Mouse (Mus musculus) heart, embryonic 14.5 days (tissue): Measurements from ENCODE around the gene Ptprs. TPM values are rescaled to one million over a fixed set of nuclear protein-coding genes. Genes with fewer than 3 reads are reported as not detected.

Experiments used
- ATAC-seq: fragments of 200-750 bp; cut with Nextera tagmentation; 2 replicates; pipeline ENCODE4 v1.8.0; 2017; ENCODE audit warnings: low read depth, moderate TSS enrichment; ENCODE audit not compliant: insufficient number of reproducible peaks, insufficient read depth, low FRiP score
- H3K27ac ChIP-seq, 2 experiments: fragments of 200-500 bp in 1 of 2; fragments of 300-500 bp in 1 of 2; sonication (generic) in 1 of 2; replicated peaks in 1 of 2; 2 replicates each; pipeline ENCODE4 v1.5.1; 2012 to 2014; ENCODE audit warnings: low read depth in 2 of 2, low read length in 2 of 2, control low read depth in 1 of 2, mild to moderate bottlenecking in 1 of 2, mixed read lengths in 1 of 2; ENCODE audit not compliant: control insufficient read depth in 1 of 2, insufficient read depth in 1 of 2
- H3K27me3 ChIP-seq: fragments of 300-500 bp; sonication (generic); 2 replicates; pipeline ENCODE4 v1.6.1; 2014; ENCODE audit warnings: mild to moderate bottlenecking, low read length, control low read depth; ENCODE audit not compliant: control insufficient read depth, insufficient read depth
- H3K36me3 ChIP-seq: fragments of 300-500 bp; sonication (generic); 2 replicates; pipeline ENCODE4 v1.6.1; 2014; ENCODE audit warnings: mild to moderate bottlenecking, control low read depth, low read length, mixed read lengths; ENCODE audit not compliant: control insufficient read depth, insufficient read depth
- H3K4me1 ChIP-seq, 2 experiments: fragments of 200-500 bp in 1 of 2; fragments of 300-500 bp in 1 of 2; sonication (generic) in 1 of 2; 2 replicates each; pipeline ENCODE4 v1.6.1; 2012 to 2014; ENCODE audit warnings: low read length in 2 of 2, control low read depth in 1 of 2, mixed read lengths in 1 of 2; ENCODE audit not compliant: control insufficient read depth in 2 of 2, insufficient read depth in 2 of 2
- H3K4me2 ChIP-seq: fragments of 300-500 bp; sonication (generic); 2 replicates; pipeline ENCODE4 v1.6.1; 2014; ENCODE audit warnings: mild to moderate bottlenecking, low read length
- H3K4me3 ChIP-seq, 2 experiments: fragments of 200-500 bp in 1 of 2; fragments of 300-500 bp in 1 of 2; sonication (generic) in 1 of 2; 2 replicates each; pipeline ENCODE4 v1.5.1; 2012 to 2014; ENCODE audit warnings: low read length in 2 of 2, mild to moderate bottlenecking in 2 of 2, control low read depth in 1 of 2, low read depth in 1 of 2, moderate library complexity in 1 of 2; ENCODE audit not compliant: control insufficient read depth in 1 of 2, insufficient read depth in 1 of 2
- H3K9ac ChIP-seq: fragments of 300-500 bp; sonication (generic); 2 replicates; pipeline ENCODE4 v1.6.1; 2014; ENCODE audit warnings: mild to moderate bottlenecking, low read length
- H3K9me3 ChIP-seq: fragments of 300-500 bp; sonication (generic); 2 replicates; pipeline ENCODE4 v1.6.1; 2016; ENCODE audit warnings: low read length, control low read depth; ENCODE audit not compliant: control insufficient read depth
- WGBS: fragments of 180-500 bp; shearing (Covaris S2); extraction: QIAGEN DNeasy Blood & Tissue Kit; methylation state at CpG from one replicate; pipeline ENCODE4 v1.1.7; 2014; 5-methylcytosine and 5-hydroxymethylcytosine counted together
- polyA plus RNA-seq: library from polyadenylated mRNA; unstranded; fragments of >200 nt; fragmentation: Nextera tagmentation; extraction: Ambion mirVana; gene quantifications from 2 replicates; pipeline ENCODE4 v1.2.1, GENCODE M21; 2014

Ptprs gene
- polyA plus RNA-seq, 1 experiment from 2014 or later = 60.1 TPM

DNA sequence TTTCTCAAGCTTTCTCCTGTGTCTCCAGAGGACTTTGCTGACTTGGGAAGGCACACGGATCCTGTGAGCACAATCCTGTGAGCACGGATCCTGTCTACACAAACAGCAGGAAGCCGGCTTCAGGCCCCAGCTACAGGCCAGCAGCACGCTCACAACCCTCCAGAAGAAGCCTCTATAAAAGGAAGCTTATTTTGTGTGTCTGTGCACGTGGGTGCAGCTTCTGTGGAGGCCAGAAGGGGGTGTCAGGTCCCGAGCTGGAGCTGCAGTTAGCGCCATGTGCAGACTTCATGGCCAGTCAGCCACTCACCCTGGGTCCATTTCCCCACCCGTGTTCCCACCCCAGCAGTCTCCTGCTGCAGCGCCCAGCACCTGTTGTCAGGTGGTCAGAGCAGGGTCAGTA is 7.9 kb downstream of the Ptprs start:
- Histone ChIP-seq H3K36me3 (no peaks in the 10 kb centered on the region), H3K9me3 (no peaks in the 10 kb centered on the region), H3K27ac (peak overlapping the region; percentile 56 to 57), H3K27me3 (peaks cover 2% of the 10 kb centered on the region), H3K4me1 (peaks cover 33 to 50% of the 10 kb centered on the region in 2 experiments), H3K4me3 (no peak overlapping the region), H3K4me2 (no peak overlapping the region), H3K9ac (no peak overlapping the region)
- 93% methylated on average over 9 of the region's 9 CpGs for WGBS
- ATAC-seq = no peak

DNA sequence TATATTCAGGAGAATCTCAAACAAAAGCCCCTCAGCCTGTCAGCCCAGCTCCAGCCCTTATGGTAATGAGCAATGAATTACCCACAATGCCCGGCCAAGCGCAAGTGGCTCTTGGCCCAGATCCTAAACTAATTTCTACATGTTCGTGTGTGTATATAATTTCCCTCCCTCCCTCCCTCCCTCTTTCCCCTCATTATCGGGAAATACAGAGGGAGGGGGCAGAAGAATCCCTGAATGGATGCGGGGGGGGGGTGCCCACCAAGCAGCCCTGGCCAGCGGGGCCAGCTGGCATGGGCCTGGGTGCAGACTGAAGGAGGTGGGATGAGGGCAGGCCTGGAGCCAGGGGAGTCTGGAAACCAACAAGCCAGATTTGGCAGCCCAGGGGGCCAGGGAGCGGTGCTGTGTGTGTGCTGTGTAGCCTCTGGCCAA is 8.8 kb downstream of the Ptprs start:
- Histone ChIP-seq H3K4me3 (no peak overlapping the region), H3K27me3 (no peaks in the 10 kb centered on the region), H3K27ac (peak overlapping the region; percentile 35 to 56; a peak in 1 of 4 replicates), H3K4me2 (peak overlapping the region; percentile 11; the same call in 1 of the 2 replicates), H3K4me1 (peaks cover 34 to 48% of the 10 kb centered on the region in 2 experiments), H3K36me3 (no peaks in the 10 kb centered on the region), H3K9ac (peak overlapping the region; percentile 21; the same call in 1 of the 2 replicates), H3K9me3 (no peaks in the 10 kb centered on the region)
- 69% methylated on average over 6 of the region's 7 CpGs for WGBS
- ATAC-seq = no peak

DNA sequence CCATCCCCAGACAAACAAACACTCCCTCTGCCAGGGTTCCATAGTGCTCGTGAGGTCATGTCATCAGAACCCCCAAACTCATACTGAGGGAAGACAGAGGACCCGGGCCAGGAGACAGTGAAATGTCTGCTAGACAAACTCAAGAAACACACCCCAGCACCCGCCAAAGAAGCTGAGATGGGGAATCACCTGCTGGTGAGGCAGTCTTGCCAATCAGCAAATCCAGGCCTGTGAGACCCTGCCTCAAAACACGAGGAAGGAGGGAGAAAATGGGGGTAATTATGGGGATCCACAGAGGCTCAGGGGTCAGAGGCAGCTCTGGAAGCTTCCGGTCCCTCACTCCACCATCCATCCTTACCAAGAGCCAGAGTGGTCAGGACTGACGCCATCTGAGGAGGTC is 9.5 kb downstream of the Ptprs start:
- 85% methylated on average over 6 of the region's 6 CpGs for WGBS
- Histone ChIP-seq H3K4me1 (peaks cover 31 to 47% of the 10 kb centered on the region in 2 experiments), H3K27me3 (no peaks in the 10 kb centered on the region), H3K4me3 (no peak overlapping the region), H3K9me3 (no peaks in the 10 kb centered on the region), H3K36me3 (no peaks in the 10 kb centered on the region), H3K9ac (no peak overlapping the region), H3K4me2 (no peak overlapping the region), H3K27ac (no peak overlapping the region)
- ATAC-seq = no peak

DNA sequence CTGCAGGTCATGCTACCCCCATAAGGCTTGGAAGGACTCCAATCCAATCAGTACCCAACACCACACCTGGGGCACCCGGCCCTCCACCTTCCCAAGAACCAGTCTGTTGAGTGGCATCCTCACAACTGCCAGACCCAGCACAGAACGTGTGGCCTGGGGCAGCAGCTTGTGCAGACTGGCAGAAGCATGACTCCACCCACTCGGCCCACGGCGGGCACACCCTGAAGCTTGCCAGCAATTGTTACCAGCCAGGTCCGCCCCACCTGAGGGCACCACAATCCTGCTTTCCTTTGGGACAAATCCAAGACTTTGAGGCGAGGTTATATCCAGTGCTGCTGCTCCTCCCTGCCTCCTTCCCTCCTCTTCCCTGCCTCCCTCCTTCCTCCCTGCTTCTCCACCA is 11.5 kb downstream of the Ptprs start:
- Histone ChIP-seq H3K4me2 (no peak overlapping the region), H3K27me3 (no peaks in the 10 kb centered on the region), H3K27ac (no peak overlapping the region), H3K36me3 (0 out of 2 replicates have a peak, but pooled peaks cover 2% of the 10 kb centered on the region), H3K4me3 (no peak overlapping the region), H3K9ac (no peak overlapping the region), H3K9me3 (no peaks in the 10 kb centered on the region), H3K4me1 (peaks cover 34 to 51% of the 10 kb centered on the region in 2 experiments)
- ATAC-seq = no peak
- WGBS = 85% methylated on average over 7 of the region's 7 CpGs

DNA sequence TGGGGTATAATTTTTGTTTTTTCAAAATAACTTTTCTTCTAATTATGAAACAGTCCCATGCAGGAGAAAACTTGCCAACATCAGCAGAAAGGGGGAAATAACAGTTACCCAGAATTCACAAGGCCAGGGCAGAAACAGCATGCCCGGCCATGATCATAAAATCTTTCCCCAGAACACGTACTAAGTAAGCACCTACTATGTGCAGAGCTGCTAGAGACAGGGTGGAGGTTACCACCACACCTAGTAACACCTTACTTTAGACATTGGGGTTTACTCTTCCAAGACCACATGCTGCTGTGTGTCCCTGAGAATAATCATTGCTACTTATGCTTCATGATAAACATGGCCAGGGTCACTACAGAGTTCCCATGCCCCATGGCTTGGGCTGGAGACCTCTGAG is 11.9 kb downstream of the Ptprs start:
- Histone ChIP-seq H3K9ac (no peak overlapping the region), H3K4me2 (no peak overlapping the region), H3K4me1 (peaks cover 33 to 47% of the 10 kb centered on the region in 2 experiments), H3K27me3 (no peaks in the 10 kb centered on the region), H3K36me3 (0 out of 2 replicates have a peak, but pooled peaks cover 3% of the 10 kb centered on the region), H3K9me3 (no peaks in the 10 kb centered on the region), H3K27ac (no peak overlapping the region), H3K4me3 (no peak overlapping the region)
- 91% methylated on average over 2 of the region's 2 CpGs for WGBS
- ATAC-seq = no peak

DNA sequence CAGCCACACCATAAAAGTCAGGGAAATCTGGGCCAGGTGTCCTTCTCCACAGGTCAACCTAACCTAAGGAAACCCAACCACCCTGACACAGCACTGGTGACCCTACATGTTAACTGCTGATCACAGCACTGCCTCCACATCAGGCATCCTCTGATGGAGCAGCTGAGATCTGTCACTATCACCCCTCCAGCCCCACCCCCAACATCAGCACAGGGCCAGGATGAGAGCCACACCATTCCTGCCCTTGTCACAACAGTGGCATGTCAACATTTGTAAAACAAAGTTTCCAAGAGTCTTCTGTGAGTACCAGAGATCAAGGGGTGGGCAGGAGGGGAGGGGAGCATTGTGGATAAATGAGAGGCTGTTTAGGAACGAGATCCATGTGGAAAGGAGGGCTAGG is 12.8 kb downstream of the Ptprs start:
- H3K9me3 ChIP-seq = no peaks in the 10 kb centered on the region
- no peak for ATAC-seq
- WGBS = 47% methylated on average over 1 of the region's 1 CpGs
- no peak overlapping the region; a peak in 1 of 4 replicates for H3K4me3 ChIP-seq
- no peaks in the 10 kb centered on the region for H3K27me3 ChIP-seq
- 0 out of 2 replicates have a peak, but pooled peaks cover 3% of the 10 kb centered on the region for H3K36me3 ChIP-seq
- H3K4me1 ChIP-seq = peaks cover 26 to 38% of the 10 kb centered on the region in 2 experiments
- peak overlapping the region; percentile 60; the same call in 1 of the 2 replicates for H3K9ac ChIP-seq
- H3K4me2 ChIP-seq = peak overlapping the region; percentile 98; the same call in 1 of the 2 replicates
- peak overlapping the region in 1 of 2 experiments; percentile 78; a peak in 3 of 4 replicates for H3K27ac ChIP-seq

DNA sequence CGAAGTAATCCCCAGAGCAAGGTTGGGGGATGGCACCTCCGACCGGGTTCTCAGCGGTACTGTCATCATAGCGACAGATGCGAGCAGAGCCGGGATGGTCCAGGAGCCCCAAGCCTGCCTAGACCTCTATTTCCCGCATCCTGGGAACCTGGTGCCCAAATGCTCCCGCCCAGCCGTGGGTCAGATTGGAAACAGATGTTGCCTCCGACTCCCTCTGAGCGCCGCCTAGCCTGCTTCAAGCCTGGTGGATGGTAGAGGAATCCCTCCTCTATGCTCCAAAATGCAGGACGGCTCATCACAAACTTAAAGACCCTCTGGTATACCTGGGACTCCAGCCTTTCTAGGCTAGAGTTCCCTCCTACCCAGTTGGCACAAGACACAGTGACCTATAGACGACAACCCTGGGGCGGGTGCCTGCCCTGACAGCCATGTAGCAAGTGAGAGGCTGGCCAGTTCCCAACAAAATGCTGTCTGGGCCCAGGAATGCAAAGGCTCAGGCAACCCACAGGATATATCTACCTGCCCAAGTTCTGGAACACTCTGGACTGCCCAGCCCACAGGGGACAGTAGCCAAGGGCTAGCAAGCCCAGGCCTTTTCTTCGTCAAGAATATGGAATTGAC is 13.3 kb downstream of the Ptprs start:
- H3K27me3 ChIP-seq = no peaks in the 10 kb centered on the region
- peak overlapping the region; percentile 71 to 73 for H3K4me3 ChIP-seq
- peak overlapping the region; percentile 98 for H3K4me2 ChIP-seq
- no peak for ATAC-seq
- peaks cover 26 to 34% of the 10 kb centered on the region in 2 experiments for H3K4me1 ChIP-seq
- WGBS = 5% methylated on average over 17 of the region's 17 CpGs
- peak overlapping the region; percentile 66 to 78 for H3K27ac ChIP-seq
- H3K9ac ChIP-seq = peak overlapping the region; percentile 60
- H3K36me3 ChIP-seq = peaks cover 6% of the 10 kb centered on the region; the same call in 1 of the 2 replicates
- no peaks in the 10 kb centered on the region for H3K9me3 ChIP-seq
